Mouse (Mus musculus) liver, embryonic 12.5 days (tissue): Measurements from ENCODE around the gene Rap2b. TPM values are rescaled to one million over a fixed set of nuclear protein-coding genes. Genes with fewer than 3 reads are reported as not detected.

Source experiments
- ATAC-seq: fragments of 200-750 bp; cut with Nextera tagmentation; 2 replicates; pipeline ENCODE4 v1.8.0; 2017; ENCODE audit warnings: moderate number of reproducible peaks, mild to moderate bottlenecking, moderate library complexity
- H3K27ac ChIP-seq: fragments of 300-500 bp; sonication (generic); 2 replicates; pipeline ENCODE4 v1.5.1; 2016; ENCODE audit warnings: mild to moderate bottlenecking
- H3K27me3 ChIP-seq: fragments of 300-500 bp; sonication (generic); replicated peaks from 2 replicates; pipeline ENCODE4 v1.6.1; 2016; ENCODE audit warnings: mild to moderate bottlenecking, moderate library complexity
- H3K36me3 ChIP-seq: fragments of 300-500 bp; sonication (generic); 2 replicates; pipeline ENCODE4 v1.6.1; 2016; ENCODE audit warnings: mild to moderate bottlenecking, moderate library complexity
- H3K4me1 ChIP-seq: fragments of 300-500 bp; sonication (generic); 2 replicates; pipeline ENCODE4 v1.6.1; 2016
- H3K4me2 ChIP-seq: fragments of 300-500 bp; sonication (generic); 2 replicates; pipeline ENCODE4 v1.6.1; 2016; ENCODE audit warnings: mild to moderate bottlenecking, moderate library complexity
- H3K4me3 ChIP-seq: fragments of 300-500 bp; sonication (generic); 2 replicates; pipeline ENCODE4 v1.5.1; 2016; ENCODE audit warnings: mild to moderate bottlenecking, moderate library complexity
- H3K9ac ChIP-seq: fragments of 300-500 bp; sonication (generic); 2 replicates; pipeline ENCODE4 v1.6.1; 2016; ENCODE audit warnings: mild to moderate bottlenecking, moderate library complexity
- H3K9me3 ChIP-seq: fragments of 300-500 bp; sonication (generic); replicated peaks from 2 replicates; pipeline ENCODE4 v1.6.1; 2016; ENCODE audit warnings: mild to moderate bottlenecking, moderate library complexity
- WGBS: fragments of 180-500 bp; shearing (Covaris S2); methylation state at CpG from one replicate; pipeline ENCODE4 v1.1.7; 2016; ENCODE audit not compliant: insufficient replicate concordance; 5-methylcytosine and 5-hydroxymethylcytosine counted together
- polyA plus RNA-seq: library from polyadenylated mRNA; unstranded; fragments of >200 nt; fragmentation: Nextera tagmentation; extraction: Ambion mirVana; gene quantifications from 2 replicates; pipeline ENCODE4 v1.2.1, GENCODE M21; 2016

Rap2b gene
- polyA plus RNA-seq, 1 experiment from 2014 or later, result 5.8 TPM

DNA sequence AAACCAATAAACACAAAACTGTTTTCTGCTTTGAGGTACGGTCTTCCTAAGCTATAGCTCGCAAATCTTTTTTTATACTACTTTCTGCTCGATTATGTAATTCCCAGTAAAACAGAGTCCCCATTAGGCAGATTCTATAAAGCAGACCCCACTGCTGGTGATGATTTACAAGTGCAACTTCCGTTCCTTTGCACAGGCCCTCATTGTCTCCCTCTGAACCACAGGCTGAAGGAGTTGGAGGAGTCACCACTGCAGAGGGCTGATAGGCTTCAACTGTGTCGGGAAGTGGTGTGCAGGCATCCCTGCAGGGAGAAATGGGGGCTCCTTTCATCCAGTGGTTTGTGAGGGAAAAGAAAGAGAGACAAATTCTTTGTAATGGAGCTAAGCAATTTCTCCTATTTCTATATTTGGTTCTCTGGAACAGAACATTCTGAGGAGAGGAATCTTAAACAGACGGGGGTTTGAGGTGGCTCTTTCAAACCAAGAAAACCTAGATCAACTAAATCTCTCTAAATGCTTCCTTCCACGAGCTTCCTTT is 2.6 kb upstream of the Rap2b start:
- no peak overlapping the region for H3K9ac ChIP-seq
- no peaks in the 10 kb centered on the region for H3K9me3 ChIP-seq
- H3K27me3 ChIP-seq, result no peaks in the 10 kb centered on the region
- no peak overlapping the region for H3K4me2 ChIP-seq
- WGBS, result 22% methylated on average over 7 of the region's 7 CpGs
- H3K4me3 ChIP-seq, result no peak overlapping the region
- ATAC-seq, result no peak
- H3K4me1 ChIP-seq, result peaks cover 21% of the 10 kb centered on the region
- H3K27ac ChIP-seq, result no peak overlapping the region
- H3K36me3 ChIP-seq, result no peaks in the 10 kb centered on the region

DNA sequence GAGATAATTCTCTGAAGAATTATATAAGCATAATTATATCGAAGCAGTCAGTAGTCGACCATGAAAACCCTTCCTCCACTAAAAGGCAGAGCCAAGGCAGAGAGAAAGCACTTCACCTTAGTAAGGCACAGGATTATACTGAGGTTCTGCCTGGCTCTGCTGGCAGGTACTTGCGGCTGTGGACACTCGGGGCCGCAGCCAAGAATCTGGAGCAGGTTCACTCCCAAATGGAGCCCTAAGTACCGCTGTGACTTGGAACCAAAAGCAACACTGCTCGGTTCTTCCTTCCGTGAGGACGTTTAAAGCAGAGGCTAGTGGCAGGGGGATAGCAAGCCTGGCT is 1.4 kb downstream of the Rap2b start:
- Histone ChIP-seq H3K9me3 (no peaks in the 10 kb centered on the region), H3K4me2 (peak overlapping the region; percentile 98), H3K9ac (peak overlapping the region; percentile 82), H3K4me1 (peaks cover 53% of the 10 kb centered on the region), H3K4me3 (peak overlapping the region; percentile 83), H3K36me3 (peaks cover 3% of the 10 kb centered on the region; the same call in 1 of the 2 replicates), H3K27me3 (no peaks in the 10 kb centered on the region), H3K27ac (peak overlapping the region; percentile 52; the same call in 1 of the 2 replicates)
- WGBS, result 10% methylated on average over 9 of the region's 9 CpGs
- ATAC-seq, result no peak

DNA sequence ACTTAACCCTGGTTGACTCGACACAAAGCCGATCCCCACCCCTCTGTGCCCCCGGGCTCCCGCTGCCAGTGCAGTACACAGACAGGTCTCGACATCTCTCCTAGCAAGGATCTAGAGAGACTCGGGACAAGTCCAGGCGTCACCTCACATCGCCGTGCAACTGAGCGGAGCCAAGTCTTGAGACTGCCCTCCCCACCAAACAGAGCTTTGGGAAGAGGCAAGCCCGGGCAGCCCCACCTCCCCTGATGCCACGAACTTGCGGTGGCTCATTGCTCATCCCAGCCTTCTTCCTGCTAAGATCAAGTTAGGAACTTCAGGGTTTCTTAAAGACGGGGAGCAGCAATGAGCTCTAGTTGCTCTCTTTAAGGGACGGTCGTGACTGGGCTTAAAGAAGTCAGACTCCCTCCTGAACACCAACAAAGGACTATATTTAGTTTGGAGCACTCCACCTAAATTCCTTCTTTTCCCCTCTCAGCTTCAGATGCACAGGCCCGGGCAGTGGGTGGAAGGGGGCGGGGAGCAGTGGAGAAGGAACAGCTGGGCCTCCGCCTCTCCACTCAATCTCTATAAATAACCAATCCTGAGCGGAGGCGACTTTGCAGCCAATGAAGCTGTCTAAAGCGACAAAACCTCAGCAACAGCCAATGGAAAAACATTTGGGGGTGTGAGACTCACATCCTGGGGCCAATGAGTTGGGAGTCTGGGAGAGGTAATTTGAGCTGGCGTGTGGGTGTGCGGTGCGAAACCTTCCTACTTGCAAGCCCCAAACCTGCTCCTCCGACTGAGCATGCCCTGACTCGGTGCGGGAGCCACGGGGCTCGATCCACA is 1.9 kb downstream of the Rap2b start:
- Histone ChIP-seq H3K27ac (peak overlapping the region; percentile 87), H3K4me1 (peaks cover 58% of the 10 kb centered on the region), H3K9me3 (no peaks in the 10 kb centered on the region), H3K9ac (peak overlapping the region; percentile 82), H3K4me3 (peak overlapping the region; percentile 83), H3K4me2 (peak overlapping the region; percentile 98), H3K27me3 (no peaks in the 10 kb centered on the region), H3K36me3 (peaks cover 3% of the 10 kb centered on the region; the same call in 1 of the 2 replicates)
- peak; percentile 82 for ATAC-seq
- 0% methylated on average over 30 of the region's 30 CpGs for WGBS

DNA sequence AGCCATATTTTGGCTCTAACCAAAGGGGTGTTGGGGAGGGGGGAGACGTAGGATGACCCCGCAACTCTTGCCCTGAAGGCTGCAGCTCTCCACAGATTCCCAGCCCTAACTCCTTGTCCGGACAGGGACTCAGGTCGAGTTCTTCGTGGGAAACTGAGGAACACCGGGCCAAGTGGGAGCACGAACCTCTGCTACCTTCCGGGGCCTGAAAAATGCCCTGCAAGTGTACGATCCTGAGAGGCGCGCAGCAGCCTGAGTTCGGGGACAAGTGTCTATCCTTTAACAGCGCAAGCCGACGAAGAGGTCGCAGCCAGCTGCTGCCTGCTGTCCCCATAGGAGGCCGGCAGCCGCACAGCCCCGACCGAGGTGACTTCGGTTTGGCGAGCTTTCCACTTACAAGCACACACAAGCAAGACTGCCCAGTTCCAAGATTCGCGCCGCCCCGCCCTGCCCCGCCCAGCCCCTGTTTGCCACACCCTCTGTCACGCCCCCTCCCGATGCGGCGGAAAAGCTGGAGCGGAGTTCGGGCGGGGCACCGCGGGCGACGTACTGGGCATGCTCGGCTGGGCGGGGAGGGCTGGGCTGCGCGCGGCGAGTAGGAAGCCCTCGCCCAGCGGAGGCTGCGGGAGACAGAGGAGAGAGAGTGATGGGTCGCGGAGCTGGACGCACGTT is 2.7 kb downstream of the Rap2b start:
- peak; percentile 90 for ATAC-seq
- peaks cover 3% of the 10 kb centered on the region; the same call in 1 of the 2 replicates for H3K36me3 ChIP-seq
- peak overlapping the region; percentile 87 for H3K27ac ChIP-seq
- no peaks in the 10 kb centered on the region for H3K9me3 ChIP-seq
- peaks cover 60% of the 10 kb centered on the region for H3K4me1 ChIP-seq
- no peaks in the 10 kb centered on the region for H3K27me3 ChIP-seq
- peak overlapping the region; percentile 98 for H3K4me2 ChIP-seq
- WGBS, result under 1% methylated on average over 49 of the region's 51 CpGs
- peak overlapping the region; percentile 82 for H3K9ac ChIP-seq
- H3K4me3 ChIP-seq, result peak overlapping the region; percentile 83

- H3K9ac ChIP-seq, result peak overlapping the region; percentile 82
- H3K36me3 ChIP-seq, result peaks cover 3% of the 10 kb centered on the region; the same call in 1 of the 2 replicates
- H3K9me3 ChIP-seq, result no peaks in the 10 kb centered on the region
- under 1% methylated on average over 33 of the region's 33 CpGs for WGBS
- no peaks in the 10 kb centered on the region for H3K27me3 ChIP-seq
- peak overlapping the region; percentile 83 for H3K4me3 ChIP-seq
- peak; percentile 44 for ATAC-seq
- H3K4me1 ChIP-seq, result peaks cover 60% of the 10 kb centered on the region
- H3K4me2 ChIP-seq, result peak overlapping the region; percentile 98
- H3K27ac ChIP-seq, result peak overlapping the region; percentile 71
Observed at GRCm38 (mm10) chr3:61364661-61364977, 3.2 kb downstream of the Rap2b start.

- Histone ChIP-seq H3K4me3 (peak overlapping the region; percentile 83), H3K4me2 (peak overlapping the region; percentile 98), H3K27me3 (no peaks in the 10 kb centered on the region), H3K9ac (peak overlapping the region; percentile 82), H3K9me3 (no peaks in the 10 kb centered on the region), H3K27ac (peak overlapping the region; percentile 71), H3K36me3 (peaks cover 3% of the 10 kb centered on the region; the same call in 1 of the 2 replicates), H3K4me1 (peaks cover 60% of the 10 kb centered on the region)
- under 1% methylated on average over 68 of the region's 68 CpGs for WGBS
- peak; percentile 7; the same call in 1 of the 2 replicates for ATAC-seq
Observed at GRCm38 (mm10) chr3:61364978-61365778, 3.7 kb downstream of the Rap2b start.

DNA sequence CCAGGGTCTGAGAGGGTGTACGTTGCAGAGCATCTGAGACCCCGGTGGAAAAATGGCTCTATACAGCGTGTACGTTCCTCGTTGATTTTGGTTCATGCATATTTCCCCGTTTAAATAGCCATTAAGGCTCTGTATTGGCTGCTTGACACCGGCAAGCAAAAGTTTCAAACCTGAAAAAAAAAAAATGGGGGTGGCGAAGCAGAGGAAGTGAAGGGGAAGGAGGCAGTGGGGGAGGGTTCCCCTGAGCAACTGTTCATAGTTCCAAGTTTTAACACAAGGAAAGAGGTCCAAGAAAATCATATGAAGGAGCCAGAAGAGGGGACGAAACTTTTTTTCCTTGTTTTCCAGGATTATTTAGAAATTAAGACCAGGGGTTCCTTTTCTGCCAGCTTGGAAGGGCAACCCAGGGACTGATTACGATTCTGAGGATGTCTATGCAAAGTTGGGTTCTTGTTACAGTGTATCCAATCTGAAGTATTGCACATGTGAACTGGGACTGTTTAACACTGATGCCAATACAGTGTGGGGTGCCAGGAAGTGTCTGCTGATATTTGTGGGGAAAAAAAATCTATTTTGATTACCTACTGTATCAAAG is 4.4 kb downstream of the Rap2b start, which contains the start of gene B430305J03Rik:
TSS of gene B430305J03Rik (minus strand) at position 173 of the 595 bp plus-strand sequence.
- peaks cover 3% of the 10 kb centered on the region; the same call in 1 of the 2 replicates for H3K36me3 ChIP-seq
- H3K4me3 ChIP-seq, result peak within 1 kb of the TSS; percentile 83
- ATAC-seq, result no peak
- 4% methylated on average over 10 of the region's 10 CpGs for WGBS
- peak within 1 kb of the TSS; percentile 82 for H3K9ac ChIP-seq
- peak within 1 kb of the TSS; percentile 98 for H3K4me2 ChIP-seq
- H3K27ac ChIP-seq, result peak within 1 kb of the TSS; percentile 71
- H3K4me1 ChIP-seq, result peaks cover 60% of the 10 kb centered on the region
- no peaks in the 10 kb centered on the region for H3K27me3 ChIP-seq
- no peaks in the 10 kb centered on the region for H3K9me3 ChIP-seq

DNA sequence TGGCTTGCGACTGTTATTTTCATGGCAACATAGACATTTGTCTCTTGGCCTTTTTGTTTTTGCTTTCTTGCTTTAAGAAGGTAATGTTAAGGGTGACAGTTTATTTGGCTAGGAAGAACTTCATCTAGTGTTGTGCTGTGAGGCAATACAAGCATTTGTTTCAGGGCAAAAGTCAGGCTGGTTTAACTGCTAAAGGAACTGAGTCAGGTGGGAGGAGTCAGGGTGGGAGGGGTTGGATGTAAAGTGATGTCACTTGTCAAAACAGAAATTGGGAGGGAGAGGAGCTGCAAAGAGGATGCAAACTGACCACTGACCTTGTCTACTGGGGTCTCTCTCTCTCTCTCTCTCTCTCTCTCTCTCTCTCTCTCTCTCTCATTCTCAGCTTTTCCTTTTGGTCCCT is 7.0 kb downstream of the Rap2b start:
- Histone ChIP-seq H3K9me3 (no peaks in the 10 kb centered on the region), H3K4me1 (peaks cover 45% of the 10 kb centered on the region), H3K27ac (no peak overlapping the region), H3K4me2 (no peak overlapping the region), H3K4me3 (no peak overlapping the region), H3K9ac (no peak overlapping the region), H3K27me3 (no peaks in the 10 kb centered on the region), H3K36me3 (peaks cover 3% of the 10 kb centered on the region; the same call in 1 of the 2 replicates)
- 84% methylated on average over 1 of the region's 1 CpGs for WGBS
- ATAC-seq, result no peak

DNA sequence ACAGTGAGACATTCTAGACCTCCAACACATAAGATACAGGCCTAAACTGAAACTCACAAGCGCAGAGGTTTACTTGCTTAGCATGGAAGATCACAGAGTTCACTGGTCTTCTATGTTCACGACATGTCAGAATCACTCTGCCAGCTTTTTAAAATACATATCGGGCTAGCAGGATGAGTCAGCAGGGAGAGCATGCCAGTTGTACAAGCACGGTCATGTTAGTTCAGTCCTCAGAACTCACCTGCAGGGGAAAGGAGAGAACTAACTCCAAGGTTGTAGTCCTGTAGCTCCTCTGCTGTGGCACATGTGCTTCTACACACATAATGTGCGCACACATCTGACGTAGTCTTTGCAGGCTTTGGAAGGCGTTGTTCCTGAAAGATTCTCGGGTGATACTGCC is 14.6 kb downstream of the Rap2b start:
- Histone ChIP-seq H3K36me3 (no peaks in the 10 kb centered on the region), H3K4me3 (no peak overlapping the region), H3K27me3 (no peaks in the 10 kb centered on the region), H3K4me1 (no peaks in the 10 kb centered on the region), H3K9ac (no peak overlapping the region), H3K27ac (no peak overlapping the region), H3K9me3 (no peaks in the 10 kb centered on the region), H3K4me2 (no peak overlapping the region)
- ATAC-seq, result no peak
- 78% methylated on average over 8 of the region's 8 CpGs for WGBS

GRCm38 (mm10) chr3:61386368-61386767 is 24.9 kb downstream of the Rap2b start:
- Histone ChIP-seq H3K4me1 (no peaks in the 10 kb centered on the region), H3K36me3 (no peaks in the 10 kb centered on the region), H3K4me2 (no peak overlapping the region), H3K27me3 (no peaks in the 10 kb centered on the region), H3K9ac (no peak overlapping the region), H3K4me3 (no peak overlapping the region), H3K9me3 (no peaks in the 10 kb centered on the region), H3K27ac (no peak overlapping the region)
- WGBS, result 55% methylated on average over 4 of the region's 4 CpGs
- no peak for ATAC-seq

- Histone ChIP-seq H3K27ac (no peak overlapping the region), H3K36me3 (no peaks in the 10 kb centered on the region), H3K4me1 (peaks cover 19% of the 10 kb centered on the region), H3K9ac (no peak overlapping the region), H3K27me3 (no peaks in the 10 kb centered on the region), H3K4me3 (no peak overlapping the region), H3K9me3 (no peaks in the 10 kb centered on the region), H3K4me2 (no peak overlapping the region)
- WGBS, result 62% methylated on average over 4 of the region's 4 CpGs
- no peak for ATAC-seq
Observed at GRCm38 (mm10) chr3:61391564-61391963, 30.1 kb downstream of the Rap2b start.
